Mouse (Mus musculus) myocyte (in vitro differentiated cells): Measurements from ENCODE around the gene Ddx28. TPM values are rescaled to one million over a fixed set of nuclear protein-coding genes. Genes with fewer than 3 reads are reported as not detected.

Source experiments
- H3K27me3 ChIP-seq: one replicate; pipeline ENCODE4 v1.6.1; 2011; ENCODE audit not compliant: control insufficient read depth, insufficient read depth, insufficient read length
- H3K36me3 ChIP-seq: one replicate; pipeline ENCODE4 v1.6.1; 2011; ENCODE audit not compliant: control insufficient read depth, insufficient read depth
- H3K4me2 ChIP-seq: one replicate; pipeline ENCODE4 v1.6.1; 2011; ENCODE audit warnings: low read depth, control low read depth
- H3K4me3 ChIP-seq: one replicate; pipeline ENCODE4 v1.5.1; 2011; ENCODE audit warnings: mild to moderate bottlenecking, control low read depth, moderate library complexity
- H3K79me2 ChIP-seq: one replicate; pipeline ENCODE4 v1.6.1; 2011; ENCODE audit not compliant: control insufficient read depth, insufficient read depth
- H3ac ChIP-seq: one replicate; pipeline ENCODE4 v1.6.1; 2011; ENCODE audit not compliant: control insufficient read depth, insufficient read length
- CEBPB ChIP-seq: IDR thresholded peaks from 2 replicates; pipeline ENCODE4 v1.6.1; 2011; ENCODE audit warnings: mild to moderate bottlenecking, moderate library complexity; ENCODE audit not compliant: poor library complexity, insufficient read depth, severe bottlenecking
- E2F4 ChIP-seq: IDR thresholded peaks from one replicate; pipeline ENCODE4 v1.6.1; 2011; ENCODE audit warnings: mild to moderate bottlenecking, control low read depth, moderate library complexity; ENCODE audit not compliant: insufficient read depth
- MAX ChIP-seq: IDR thresholded peaks from one replicate; pipeline ENCODE4 v1.6.1; 2011; ENCODE audit warnings: low read depth, mild to moderate bottlenecking, control low read depth
- MYOD1 ChIP-seq, 3 experiments: IDR thresholded peaks; one replicate each; pipeline ENCODE4 v1.6.1; 2011; ENCODE audit warnings: control low read depth in 2 of 3, low read depth in 2 of 3, mild to moderate bottlenecking in 2 of 3, moderate library complexity in 1 of 3; ENCODE audit not compliant: insufficient read length in 2 of 3, control insufficient read depth in 1 of 3
- MYOG ChIP-seq, 3 experiments: IDR thresholded peaks; one replicate each; pipeline ENCODE4 v1.6.1; 2011; ENCODE audit warnings: control low read depth in 2 of 3, low read depth in 2 of 3, mild to moderate bottlenecking in 2 of 3; ENCODE audit not compliant: insufficient read length in 2 of 3, control insufficient read depth in 1 of 3, insufficient read depth in 1 of 3
- POLR2A ChIP-seq: IDR thresholded peaks from one replicate; pipeline ENCODE4 v1.6.1; 2011; ENCODE audit warnings: low read depth, mild to moderate bottlenecking, control low read depth, moderate library complexity; ENCODE audit not compliant: insufficient read length
- POLR2AphosphoS2 ChIP-seq: IDR thresholded peaks from one replicate; pipeline ENCODE4 v1.6.1; 2011; ENCODE audit warnings: low read depth, control low read depth; ENCODE audit not compliant: insufficient read length
- REST ChIP-seq: IDR thresholded peaks from one replicate; pipeline ENCODE4 v1.6.1; 2011; ENCODE audit warnings: mild to moderate bottlenecking, control low read depth, moderate library complexity; ENCODE audit not compliant: insufficient read depth, insufficient read length
- SRF ChIP-seq: IDR thresholded peaks from one replicate; pipeline ENCODE4 v1.6.1; 2011; ENCODE audit warnings: low read depth; ENCODE audit not compliant: control insufficient read depth, insufficient read length
- TCF12 ChIP-seq: IDR thresholded peaks from one replicate; pipeline ENCODE4 v1.6.1; 2011; ENCODE audit warnings: mild to moderate bottlenecking, control low read depth; ENCODE audit not compliant: poor library complexity, insufficient read depth, severe bottlenecking
- TCF3 ChIP-seq: IDR thresholded peaks from one replicate; pipeline ENCODE4 v1.6.1; 2011; ENCODE audit warnings: low read depth, control low read depth; ENCODE audit not compliant: insufficient read length
- USF1 ChIP-seq: IDR thresholded peaks from one replicate; pipeline ENCODE4 v1.6.1; 2011; ENCODE audit warnings: low read depth, mild to moderate bottlenecking, control low read depth, moderate library complexity
- polyA plus RNA-seq: library from polyadenylated mRNA; unstranded; fragments of >200 nt; fragmentation: generic; extraction: Trizol; gene quantifications from one replicate; pipeline ENCODE4 v1.2.1, GENCODE M21; 2012; ENCODE audit warnings: missing spikeins

Gene Ddx28
- 20.6 TPM for polyA plus RNA-seq

- H3ac ChIP-seq = peak within 1 kb of the TSS; percentile 96
- peaks cover 6% of the 10 kb centered on the region for H3K36me3 ChIP-seq
- peak within 1 kb of the TSS; percentile 93 for H3K4me2 ChIP-seq
- TF ChIP-seq USF1 (no peak), REST (no peak), CEBPB (peak; percentile 31; the same call in 1 of the 2 replicates)
- H3K79me2 ChIP-seq = peaks cover 11% of the 10 kb centered on the region
- H3K4me3 ChIP-seq = peak within 1 kb of the TSS; percentile 96
- no peaks in the 10 kb centered on the region for H3K27me3 ChIP-seq
Observed at GRCm38 (mm10) chr8:106011643-106011986, at the start of gene Ddx28. Ddx28 (minus strand) TSS chr8:106011882.

GRCm38 (mm10) chr8:106060521-106060920 is 48.8 kb upstream of the Ddx28 start:
- peak overlapping the region; percentile 77 for H3K4me2 ChIP-seq
- peak overlapping the region; percentile 63 for H3K4me3 ChIP-seq
- H3K79me2 ChIP-seq = peaks cover 58% of the 10 kb centered on the region
- no peaks in the 10 kb centered on the region for H3K27me3 ChIP-seq
- no peaks in the 10 kb centered on the region for H3K36me3 ChIP-seq
- TF ChIP-seq USF1 (no peak), TCF3 (no peak), MYOG (IDR thresholded peaks at IDR 0.05; ENCODE audit: control insufficient read depth in 1 of 3, insufficient read depth in 1 of 3, insufficient read length in 2 of 3, low read depth in 2 of 3) (no peak), REST (no peak), SRF (no peak), TCF12 (no peak)
- peak overlapping the region; percentile 26 for H3ac ChIP-seq

GRCm38 (mm10) chr8:106059613-106060371 is 48.1 kb upstream of the Ddx28 start:
- Histone ChIP-seq H3ac (peak overlapping the region; percentile 26), H3K79me2 (peaks cover 50% of the 10 kb centered on the region)
- TF ChIP-seq POLR2A (peak; percentile 59), MYOG (IDR thresholded peaks at IDR 0.05; ENCODE audit: control insufficient read depth in 1 of 3, insufficient read depth in 1 of 3, insufficient read length in 2 of 3, low read depth in 2 of 3) (peak in 1 of 3 experiments; percentile 19), USF1 (no peak), POLR2AphosphoS2 (peak; percentile 6)

GRCm38 (mm10) chr8:106058731-106059612 is 47.3 kb upstream of the Ddx28 start, which contains the start of gene Nfatc3:
Nfatc3 (plus strand) TSS chr8:106058840.
- no peak for TF ChIP-seq REST
- no peak for TF ChIP-seq MYOG (IDR thresholded peaks at IDR 0.05; ENCODE audit: control insufficient read depth in 1 of 3, insufficient read depth in 1 of 3, insufficient read length in 2 of 3, low read depth in 2 of 3)
- no peak for TF ChIP-seq CEBPB
- TF ChIP-seq POLR2AphosphoS2 = peak; percentile 36
- no peak for TF ChIP-seq SRF
- TF ChIP-seq E2F4 = no peak
- no peak for TF ChIP-seq TCF3
- peak; percentile 49 for TF ChIP-seq POLR2A
- TF ChIP-seq MAX = no peak
- peak; percentile 98 for TF ChIP-seq USF1
- no peak for TF ChIP-seq TCF12
- TF ChIP-seq MYOD1 (IDR thresholded peaks at IDR 0.05; ENCODE audit: control insufficient read depth in 1 of 3, insufficient read length in 2 of 3, low read depth in 2 of 3) = no peak
- Histone ChIP-seq H3ac (peak within 1 kb of the TSS; percentile 26), H3K79me2 (peaks cover 42% of the 10 kb centered on the region), H3K27me3 (no peaks in the 10 kb centered on the region), H3K4me2 (peak within 1 kb of the TSS; percentile 82), H3K36me3 (no peaks in the 10 kb centered on the region), H3K4me3 (peak within 1 kb of the TSS; percentile 63)

More at GRCm38 (mm10) chr8:106059613-106060371, 48.1 kb upstream of the Ddx28 start:
- Histone ChIP-seq H3K36me3 (no peaks in the 10 kb centered on the region), H3K4me2 (peak overlapping the region; percentile 77), H3K4me3 (peak overlapping the region; percentile 63), H3K27me3 (no peaks in the 10 kb centered on the region)

GRCm38 (mm10) chr8:106056455-106056982 is 44.8 kb upstream of the Ddx28 start:
- Histone ChIP-seq H3K79me2 (peaks cover 18% of the 10 kb centered on the region), H3K36me3 (peaks cover 12% of the 10 kb centered on the region), H3K4me2 (no peak overlapping the region), H3K27me3 (no peaks in the 10 kb centered on the region), H3ac (no peak overlapping the region), H3K4me3 (no peak overlapping the region)
- TF ChIP-seq USF1 = no peak
- no peak for TF ChIP-seq TCF3
- no peak for TF ChIP-seq E2F4
- no peak for TF ChIP-seq SRF
- no peak for TF ChIP-seq REST
